Mouse (Mus musculus): ENCODE results near the gene Klhdc3.
A peak's percentile ranks its signal among the peaks of the same experiment; 100 is the strongest.

Gene Klhdc3

DNA sequence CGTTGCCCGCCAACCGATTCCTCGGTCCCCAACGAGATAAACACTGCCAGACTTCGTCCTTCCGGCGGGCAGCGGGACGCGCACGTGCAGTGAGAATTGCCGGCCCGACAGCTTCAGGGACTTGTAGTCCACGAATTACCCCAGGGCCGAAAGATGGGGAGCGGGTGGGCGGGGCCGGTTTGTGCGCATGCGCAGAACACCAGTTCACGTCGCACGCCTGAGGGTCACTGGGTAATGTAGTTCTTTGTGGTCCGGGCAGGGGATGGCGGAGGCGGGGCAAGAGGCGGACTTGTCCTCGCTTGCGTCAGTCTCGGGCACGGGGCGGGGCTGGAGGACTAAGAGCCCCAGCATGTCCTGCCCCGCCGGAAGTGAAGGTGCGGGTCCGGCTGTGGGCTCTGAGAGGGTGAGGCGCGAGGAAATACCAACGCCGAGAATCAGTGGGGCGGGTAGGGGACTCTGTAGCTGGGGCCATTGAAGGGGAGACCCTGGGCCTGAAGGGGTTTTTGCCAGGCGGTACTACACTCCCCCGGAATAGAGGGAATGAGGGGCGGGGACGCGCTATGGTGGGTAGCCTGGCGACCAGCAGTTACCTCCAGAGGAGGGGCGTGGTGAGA is at the start of gene Klhdc3:
Gene Klhdc3, minus strand, starts transcription at position 155 of the 614 bp plus-strand sequence.
- peak; percentile 99 for DNase-seq (ENCODE audit: low spot score)

- no peak for DNase-seq (ENCODE audit: low spot score)
Observed at GRCm38 (mm10) chr17:46728904-46729318, 48.2 kb upstream of the Klhdc3 start, which contains the start of gene Gnmt. TSS of gene Gnmt (minus strand) at chr17:46729168.

DNA sequence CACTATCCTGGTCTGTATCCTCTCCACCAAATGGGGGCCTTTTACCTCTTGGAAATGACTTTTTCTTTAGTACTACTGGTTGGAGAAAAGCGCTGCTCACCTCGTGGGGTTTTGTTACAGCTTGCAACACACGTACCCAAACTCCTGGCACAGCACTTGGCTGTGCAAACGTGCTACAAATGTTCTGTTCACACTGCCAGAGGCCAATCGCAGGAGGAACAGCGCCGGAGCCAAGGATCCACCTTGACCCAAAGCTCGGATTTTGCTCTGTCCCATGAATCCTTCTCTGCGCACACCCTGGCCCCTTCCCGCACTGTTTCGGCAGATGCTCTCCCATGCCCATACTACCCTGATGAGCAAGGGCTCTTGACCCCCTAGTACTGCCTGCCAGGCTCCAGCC is 47.8 kb upstream of the Klhdc3 start:
- no peak for DNase-seq (ENCODE audit: low spot score)

GRCm38 (mm10) chr17:46728021-46728420 is 47.3 kb upstream of the Klhdc3 start:
- peak; percentile 50 for DNase-seq (ENCODE audit: low spot score)

GRCm38 (mm10) chr17:46727271-46727670 is 46.6 kb upstream of the Klhdc3 start:
- no peak for DNase-seq (ENCODE audit: low spot score)

DNA sequence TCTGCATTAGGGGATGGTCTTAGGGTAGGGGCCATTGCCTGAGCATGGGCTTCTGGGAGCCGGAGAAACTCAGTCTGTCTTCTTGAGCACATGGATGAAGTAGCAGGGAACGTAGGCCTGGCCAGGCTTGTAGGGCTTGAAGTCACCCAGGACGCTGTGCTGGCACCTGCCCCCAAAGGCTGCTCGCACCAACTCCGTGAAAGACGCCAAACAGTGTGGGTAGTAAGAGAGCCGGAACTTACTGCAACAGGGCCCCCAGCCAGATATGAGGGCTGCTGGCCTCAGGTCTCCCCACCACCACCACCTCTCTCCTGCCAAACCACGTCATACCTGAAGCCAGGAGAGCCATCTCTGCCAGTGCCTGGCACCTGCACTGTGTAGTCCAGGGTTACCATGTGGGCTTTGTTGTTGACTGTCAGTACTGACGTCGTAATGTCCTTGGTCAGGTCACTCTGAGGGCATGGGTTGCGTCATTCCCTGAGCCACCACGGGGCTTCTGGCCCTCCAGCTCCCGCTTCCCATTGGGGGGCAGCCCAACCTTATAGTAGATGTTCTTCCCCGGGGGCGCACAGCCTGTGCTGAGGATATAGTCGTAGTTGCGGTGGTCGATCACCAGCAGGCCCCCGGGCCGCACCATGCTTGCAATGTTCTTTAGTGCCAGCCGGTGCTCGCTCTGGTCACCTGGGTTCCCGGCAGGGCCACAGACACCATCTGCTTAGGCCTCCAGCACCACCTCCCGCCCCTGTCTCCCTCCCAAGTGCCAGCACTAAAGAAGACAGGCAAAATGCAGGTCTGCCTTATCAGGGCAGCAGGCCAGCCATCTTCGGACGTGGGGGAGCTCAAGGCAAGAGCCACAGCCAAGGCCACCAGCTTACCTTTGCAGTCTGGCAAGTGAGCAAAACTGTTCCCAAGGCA is 45.3 kb upstream of the Klhdc3 start:
- no peak for DNase-seq (ENCODE audit: low spot score)

- DNase-seq (ENCODE audit: low spot score) = peak; percentile 74
Observed at GRCm38 (mm10) chr17:46725273-46725672, 44.6 kb upstream of the Klhdc3 start.

- DNase-seq (ENCODE audit: low spot score) = no peak
Observed at GRCm38 (mm10) chr17:46724477-46725084, 43.9 kb upstream of the Klhdc3 start.

DNA sequence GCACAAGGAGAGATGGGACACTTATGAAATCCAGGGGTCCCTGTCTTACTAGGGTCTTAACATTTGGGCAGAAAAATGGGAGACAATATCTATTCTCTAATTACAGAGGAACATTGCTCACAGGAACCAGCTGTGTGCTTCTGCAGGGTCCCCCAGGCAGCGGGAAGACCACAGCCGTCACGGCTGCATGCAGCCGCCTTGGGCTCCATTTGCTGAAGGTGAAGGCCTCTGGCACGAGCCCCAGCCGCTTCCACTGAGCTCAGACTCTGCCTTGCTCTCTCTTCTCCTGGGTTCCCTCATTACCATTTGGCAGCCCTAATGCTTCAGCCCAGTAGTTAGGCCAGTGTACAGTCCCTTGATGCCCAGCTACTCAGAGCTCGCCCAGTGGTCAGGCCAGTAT is 40.4 kb upstream of the Klhdc3 start:
- no peak for DNase-seq (ENCODE audit: low spot score)

GRCm38 (mm10) chr17:46714756-46715481 is 34.2 kb upstream of the Klhdc3 start:
- no peak for DNase-seq (ENCODE audit: low spot score)

- DNase-seq (ENCODE audit: low spot score) = no peak
Observed at GRCm38 (mm10) chr17:46713849-46714248, 33.1 kb upstream of the Klhdc3 start.

- no peak for DNase-seq (ENCODE audit: low spot score)
Observed at GRCm38 (mm10) chr17:46712442-46712841, 31.7 kb upstream of the Klhdc3 start.

- no peak for DNase-seq (ENCODE audit: low spot score)
Observed at GRCm38 (mm10) chr17:46711612-46712271, 31.0 kb upstream of the Klhdc3 start.

DNA sequence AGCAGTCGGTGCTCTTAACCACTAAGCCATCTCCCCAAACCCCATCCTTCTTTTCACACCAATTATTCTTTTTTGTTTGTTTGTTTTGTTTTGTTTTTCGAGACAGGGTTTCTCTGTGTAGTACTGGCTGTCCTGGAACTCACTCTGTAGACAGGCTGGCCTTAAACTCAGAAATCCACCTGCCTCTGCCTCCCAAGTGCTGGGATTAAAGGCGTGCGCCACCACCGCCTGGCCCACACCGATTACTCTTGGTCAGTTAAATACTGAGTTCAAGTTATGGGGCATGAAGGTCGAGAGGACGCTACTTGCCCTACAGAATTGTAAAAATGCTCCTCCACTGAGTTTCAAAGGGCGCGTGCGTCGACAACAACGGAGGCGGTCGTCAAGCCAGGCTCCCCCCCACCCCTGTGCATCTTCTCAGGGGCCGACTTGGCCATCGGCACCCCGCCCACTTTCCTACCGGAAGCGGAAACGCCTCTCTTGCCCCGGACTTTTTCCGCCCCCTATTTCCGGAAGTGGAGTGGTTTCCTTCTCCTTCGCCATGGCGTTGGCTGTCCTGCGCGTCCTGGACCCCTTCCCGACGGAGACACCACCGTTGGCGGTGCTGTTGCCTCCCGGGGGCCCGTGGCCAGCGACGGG is 30.4 kb upstream of the Klhdc3 start, which contains the start of gene Pex6:
Gene Pex6, plus strand, starts transcription at position 505 of the 639 bp plus-strand sequence.
- DNase-seq (ENCODE audit: low spot score) = peak; percentile 97

- no peak for DNase-seq (ENCODE audit: low spot score)
Observed at GRCm38 (mm10) chr17:46706375-46707089, 25.8 kb upstream of the Klhdc3 start.

DNA sequence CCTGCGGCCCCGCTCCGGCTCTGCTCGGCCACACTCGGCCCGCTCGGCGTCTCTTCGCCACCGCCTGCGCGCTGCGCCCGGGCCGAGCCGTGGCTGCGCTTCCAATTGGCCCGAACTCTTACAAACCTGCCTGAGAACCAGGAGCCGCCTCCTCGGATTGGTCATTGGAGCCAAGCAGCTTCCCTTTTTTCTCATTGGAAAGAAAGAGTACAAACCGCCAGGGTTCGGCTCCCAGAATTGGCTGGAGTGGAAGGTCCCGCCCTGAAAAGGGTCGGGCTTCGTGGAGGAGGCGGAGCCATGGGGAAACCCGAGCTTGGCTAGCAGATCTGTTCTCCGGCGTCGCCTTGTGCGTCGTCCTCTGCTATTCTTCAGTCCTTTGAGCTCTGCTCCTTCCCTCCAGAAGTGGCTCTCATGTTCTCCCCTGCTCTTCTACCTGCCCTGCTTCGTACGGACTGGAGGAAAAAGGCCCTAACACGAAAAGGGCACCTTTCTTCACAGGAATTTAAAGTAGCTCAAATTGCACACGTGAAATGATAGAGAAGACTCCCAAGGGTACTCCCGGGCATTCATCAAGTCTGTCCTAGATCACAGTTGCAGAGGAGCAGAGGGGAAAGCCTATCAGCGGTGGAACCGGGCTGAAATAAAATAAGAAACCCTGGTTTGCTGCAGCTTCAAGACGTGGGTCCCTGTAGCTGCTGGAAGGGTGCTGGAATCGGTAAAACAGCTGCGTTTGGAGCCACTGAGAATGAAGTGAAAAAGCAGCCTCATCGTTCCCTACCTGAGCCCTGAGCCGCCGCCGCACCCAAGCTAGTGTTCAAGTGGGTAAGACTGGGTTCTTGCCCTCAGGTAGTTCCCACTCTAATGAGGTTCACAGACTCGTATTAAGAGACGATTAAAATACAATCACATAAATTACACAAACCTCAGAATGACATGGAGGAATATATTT is 24.4 kb upstream of the Klhdc3 start, which contains the start of gene Ppp2r5d:
Gene Ppp2r5d, minus strand, starts transcription at position 225 of the 949 bp plus-strand sequence.
- peak; percentile 99 for DNase-seq (ENCODE audit: low spot score)

DNA sequence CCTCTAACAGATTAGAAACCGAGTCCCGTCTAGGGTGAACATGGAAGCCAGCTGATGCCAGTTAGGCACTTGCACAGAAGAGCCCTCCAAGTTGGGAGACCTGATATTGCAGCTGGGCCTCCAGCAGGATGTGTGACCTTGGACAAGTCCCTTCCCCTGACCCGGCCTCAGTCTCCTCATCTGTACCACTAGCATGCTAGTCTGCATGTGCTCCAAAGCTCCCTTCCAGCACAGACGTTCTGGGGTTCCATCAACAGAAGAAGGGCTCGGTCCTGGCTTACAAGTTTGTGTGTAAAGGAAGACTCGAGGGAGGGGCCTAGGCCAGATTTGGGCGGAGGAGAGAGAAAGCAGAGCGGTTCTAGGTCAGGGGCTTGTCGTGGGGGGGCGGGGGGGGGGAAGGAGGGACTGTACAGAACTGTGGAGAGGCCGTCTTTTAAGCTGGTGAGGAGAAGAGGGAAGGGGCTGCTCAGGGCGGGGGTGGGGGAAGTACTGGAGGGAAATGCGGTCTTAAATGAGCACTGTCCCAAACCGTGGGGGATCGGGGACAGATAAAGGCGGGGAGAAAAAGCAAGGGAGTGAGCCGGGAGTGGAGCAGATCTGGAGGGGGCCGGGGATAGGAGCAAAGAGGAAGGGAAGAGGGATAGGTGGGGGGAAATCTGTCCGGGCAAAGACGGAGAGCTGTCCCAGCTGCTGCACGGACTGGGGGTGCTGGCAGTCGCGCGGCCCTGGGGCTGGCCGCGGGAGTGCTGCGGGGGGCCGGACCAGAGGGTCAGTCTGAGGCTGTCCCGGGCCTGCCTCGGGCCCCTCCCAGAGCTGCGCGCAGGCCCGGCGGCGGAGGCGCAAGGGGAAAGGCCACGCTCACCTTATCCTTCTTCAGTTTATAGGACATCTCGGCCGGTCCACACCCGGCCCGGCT is 23.5 kb upstream of the Klhdc3 start:
- no peak for DNase-seq (ENCODE audit: low spot score)

DNA sequence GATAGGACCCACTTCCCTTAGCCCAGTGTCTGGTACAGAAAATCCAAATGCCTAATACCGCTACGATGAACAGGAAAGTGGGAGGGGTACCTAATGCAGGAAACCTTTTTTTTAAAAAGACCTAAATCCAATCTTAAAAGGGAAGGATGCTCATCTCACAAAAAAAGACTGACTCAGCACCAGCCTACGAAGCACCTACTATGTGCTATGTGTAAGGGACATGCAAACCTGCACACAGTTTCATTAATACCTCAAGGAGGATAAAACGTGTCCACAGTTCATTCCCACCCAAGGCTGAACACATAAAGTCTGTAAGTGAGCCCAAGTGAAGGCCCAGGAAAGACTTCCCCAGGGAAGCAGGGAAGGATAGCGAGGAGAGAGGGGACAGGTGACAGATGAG is 21.8 kb upstream of the Klhdc3 start:
- no peak for DNase-seq (ENCODE audit: low spot score)
